Mouse (Mus musculus) stomach, postnatal 0 days (tissue): ENCODE measurements around the gene Myo15.

Experiments used
- CTCF ChIP-seq: IDR thresholded peaks from 2 replicates; pipeline ENCODE4 v1.5.1; 2016; ENCODE audit warnings: antibody characterized with exemption, low read depth, mild to moderate bottlenecking, moderate library complexity
- EP300 ChIP-seq: optimal IDR thresholded peaks from 2 replicates; pipeline ENCODE3; 2016; ENCODE audit warnings: antibody characterized with exemption

GRCm38 (mm10) chr11:60537468-60538347, 68.6 kb downstream of the Myo15 start:
- TF ChIP-seq CTCF = peak; percentile 44
- TF ChIP-seq EP300 = no peak
